In the genomic region with DNA sequence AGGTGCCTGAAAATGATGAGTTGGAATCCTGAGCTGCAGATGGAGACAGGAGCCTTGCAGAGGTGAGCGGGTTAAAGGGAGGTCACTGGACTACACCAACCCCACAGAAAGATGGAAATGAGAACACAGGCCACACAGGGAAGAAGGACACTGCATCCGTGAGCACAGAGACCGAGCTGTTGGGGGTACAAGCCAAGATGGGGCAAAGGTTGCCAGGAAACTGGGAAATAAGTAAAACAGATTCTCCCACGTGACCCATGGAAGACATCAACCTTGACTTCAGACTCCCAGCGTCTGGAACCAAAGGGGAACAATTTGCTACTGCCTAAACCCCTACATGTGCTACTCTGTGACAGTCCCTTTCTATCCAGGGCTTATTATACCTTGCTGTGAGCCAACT, we compare ENCODE assay signal across 26 mouse cellular contexts.
"Had no signal": no experiment of that assay in that cellular context is flagged by ENCODE, and none has a peak within 500 bp of the region (broad histone marks: within the 10 kb centered on the region; RNA-seq: fewer than 3 reads in every experiment).

No protein-coding gene starts in this region.

- ATAC-seq: hindbrain, postnatal 0 days; inflammation-experienced regulatory T-cells, adult 6 months; intestine, embryonic 16.5 days; liver, embryonic 12.5 days; midbrain, embryonic 13.5 days; midbrain, embryonic 16.5 days had no signal

- H3K27me3 ChIP-seq: limb, embryonic 13.5 days; liver, embryonic 12.5 days; liver, embryonic 15.5 days; lung, embryonic 15.5 days; midbrain, embryonic 13.5 days; neural tube, embryonic 15.5 days; stomach, embryonic 15.5 days had no signal

- H3K9ac ChIP-seq: limb, embryonic 13.5 days; liver, embryonic 12.5 days; liver, embryonic 15.5 days; lung, embryonic 15.5 days; midbrain, embryonic 13.5 days; neural tube, embryonic 12.5 days; neural tube, embryonic 15.5 days; stomach, embryonic 15.5 days had no signal

- H3K27ac ChIP-seq: hindbrain, postnatal 0 days; layer of hippocampus, adult 2 months; limb, embryonic 10.5 days; limb, embryonic 13.5 days; liver, embryonic 12.5 days; liver, embryonic 15.5 days; lung, embryonic 15.5 days; midbrain, embryonic 10.5 days; midbrain, embryonic 13.5 days; neural tube, embryonic 12.5 days; neural tube, embryonic 15.5 days; stomach, embryonic 15.5 days had no signal

- H3K4me2 ChIP-seq: limb, embryonic 13.5 days; liver, embryonic 12.5 days; liver, embryonic 15.5 days; lung, embryonic 15.5 days; midbrain, embryonic 13.5 days; neural tube, embryonic 12.5 days; neural tube, embryonic 15.5 days; stomach, embryonic 15.5 days had no signal

- H3K9me3 ChIP-seq: limb, embryonic 10.5 days; limb, embryonic 13.5 days; liver, embryonic 12.5 days; liver, embryonic 15.5 days; lung, embryonic 15.5 days; megakaryocyte, embryonic 14.5 days; midbrain, embryonic 10.5 days; midbrain, embryonic 13.5 days; neural tube, embryonic 12.5 days; neural tube, embryonic 15.5 days; stomach, embryonic 15.5 days had no signal

- H3K4me3 ChIP-seq: layer of hippocampus, adult 2 months; limb, embryonic 10.5 days; limb, embryonic 13.5 days; liver, embryonic 12.5 days; liver, embryonic 15.5 days; lung, embryonic 15.5 days; megakaryocyte, embryonic 14.5 days; midbrain, embryonic 10.5 days; midbrain, embryonic 13.5 days; myocyte; neural tube, embryonic 12.5 days; neural tube, embryonic 15.5 days; stomach, embryonic 15.5 days had no signal

- H3K36me3 ChIP-seq: limb, embryonic 13.5 days; liver, embryonic 12.5 days; liver, embryonic 15.5 days; lung, embryonic 15.5 days; midbrain, embryonic 13.5 days; neural tube, embryonic 12.5 days; neural tube, embryonic 15.5 days; stomach, embryonic 15.5 days had no signal

- DNase-seq: layer of hippocampus, adult 9-11 months; liver; lung, adult 18-20 months; lung, postnatal 10 days; lung, postnatal 36 days; right cerebral cortex, adult 18-20 months; right cerebral cortex, postnatal 25 days; spleen, adult 18-20 months; thymus, postnatal 25 days had no signal

- H3K4me1 ChIP-seq: megakaryocyte, embryonic 14.5 days had no signal
